Mouse (Mus musculus): Measurements from ENCODE around the gene Il9. TPM values are rescaled to one million over a fixed set of nuclear protein-coding genes. Genes with fewer than 3 reads are reported as not detected.

Gene Il9
- polyA plus RNA-seq, 1 experiment from 2014 or later: not detected

- H3K27me3 ChIP-seq (ENCODE audit: control insufficient read depth, insufficient read depth, low read length): no peaks in the 10 kb centered on the region
- WGBS: 80% methylated on average over 6 of the region's 6 CpGs
- ATAC-seq (ENCODE audit: low FRiP score, low TSS enrichment): no peak
- H3K4me2 ChIP-seq (replicated peaks; ENCODE audit: low read depth, low read length): no peak overlapping the region
- H3K9ac ChIP-seq (ENCODE audit: low read depth, low read length): no peak overlapping the region
- H3K27ac ChIP-seq (ENCODE audit: low read depth, low read length): no peak overlapping the region
- no peaks in the 10 kb centered on the region for H3K9me3 ChIP-seq (ENCODE audit: control insufficient read depth, low read length)
- H3K4me1 ChIP-seq (ENCODE audit: control insufficient read depth, insufficient read depth, low read length): no peaks in the 10 kb centered on the region
- no peak overlapping the region for H3K4me3 ChIP-seq (ENCODE audit: low read length)
- H3K36me3 ChIP-seq (ENCODE audit: control insufficient read depth, insufficient read depth, low read length): no peaks in the 10 kb centered on the region
Measured at GRCm38 (mm10) chr13:56478027-56478426, 4.0 kb downstream of the Il9 start.

GRCm38 (mm10) chr13:56477271-56477670 lies 4.8 kb downstream of the Il9 start:
- Histone ChIP-seq H3K4me3 (ENCODE audit: low read length) (no peak overlapping the region), H3K9me3 (ENCODE audit: control insufficient read depth, low read length) (no peaks in the 10 kb centered on the region), H3K27me3 (ENCODE audit: control insufficient read depth, insufficient read depth, low read length) (no peaks in the 10 kb centered on the region), H3K4me1 (ENCODE audit: control insufficient read depth, insufficient read depth, low read length) (no peaks in the 10 kb centered on the region), H3K27ac (ENCODE audit: low read depth, low read length) (no peak overlapping the region), H3K36me3 (ENCODE audit: control insufficient read depth, insufficient read depth, low read length) (no peaks in the 10 kb centered on the region), H3K4me2 (replicated peaks; ENCODE audit: low read depth, low read length) (no peak overlapping the region), H3K9ac (ENCODE audit: low read depth, low read length) (no peak overlapping the region)
- ATAC-seq (ENCODE audit: low FRiP score, low TSS enrichment): no peak
- WGBS: 24% methylated on average over 6 of the region's 6 CpGs

- no peak overlapping the region for H3K27ac ChIP-seq (ENCODE audit: low read depth, low read length)
- H3K27me3 ChIP-seq (ENCODE audit: control insufficient read depth, insufficient read depth, low read length): no peaks in the 10 kb centered on the region
- no peak overlapping the region for H3K4me3 ChIP-seq (ENCODE audit: low read length)
- 76% methylated on average over 5 of the region's 5 CpGs for WGBS
- no peak overlapping the region for H3K9ac ChIP-seq (ENCODE audit: low read depth, low read length)
- no peak overlapping the region for H3K4me2 ChIP-seq (replicated peaks; ENCODE audit: low read depth, low read length)
- H3K36me3 ChIP-seq (ENCODE audit: control insufficient read depth, insufficient read depth, low read length): no peaks in the 10 kb centered on the region
- H3K9me3 ChIP-seq (ENCODE audit: control insufficient read depth, low read length): no peaks in the 10 kb centered on the region
- peaks cover 1% of the 10 kb centered on the region; the same call in 1 of the 2 replicates for H3K4me1 ChIP-seq (ENCODE audit: control insufficient read depth, insufficient read depth, low read length)
- ATAC-seq (ENCODE audit: low FRiP score, low TSS enrichment): no peak
Measured at GRCm38 (mm10) chr13:56476790-56477189, 5.3 kb downstream of the Il9 start.

- H3K27ac ChIP-seq (ENCODE audit: low read depth, low read length): no peak overlapping the region
- no peaks in the 10 kb centered on the region for H3K27me3 ChIP-seq (ENCODE audit: control insufficient read depth, insufficient read depth, low read length)
- no peaks in the 10 kb centered on the region for H3K36me3 ChIP-seq (ENCODE audit: control insufficient read depth, insufficient read depth, low read length)
- no peaks in the 10 kb centered on the region for H3K9me3 ChIP-seq (ENCODE audit: control insufficient read depth, low read length)
- 35% methylated on average over 4 of the region's 4 CpGs for WGBS
- ATAC-seq (ENCODE audit: low FRiP score, low TSS enrichment): 0 out of 2 replicates have a peak, but pooled peaks have one; percentile 61
- H3K9ac ChIP-seq (ENCODE audit: low read depth, low read length): no peak overlapping the region
- no peak overlapping the region for H3K4me3 ChIP-seq (ENCODE audit: low read length)
- H3K4me2 ChIP-seq (replicated peaks; ENCODE audit: low read depth, low read length): no peak overlapping the region
- peaks cover 12% of the 10 kb centered on the region; the same call in 1 of the 2 replicates for H3K4me1 ChIP-seq (ENCODE audit: control insufficient read depth, insufficient read depth, low read length)
Measured at GRCm38 (mm10) chr13:56475363-56475762, 6.7 kb downstream of the Il9 start.

- no peak for ATAC-seq (ENCODE audit: low FRiP score, low TSS enrichment)
- Histone ChIP-seq H3K9me3 (ENCODE audit: control insufficient read depth, low read length) (no peaks in the 10 kb centered on the region), H3K4me2 (replicated peaks; ENCODE audit: low read depth, low read length) (no peak overlapping the region), H3K27me3 (ENCODE audit: control insufficient read depth, insufficient read depth, low read length) (no peaks in the 10 kb centered on the region), H3K9ac (ENCODE audit: low read depth, low read length) (no peak overlapping the region), H3K36me3 (ENCODE audit: control insufficient read depth, insufficient read depth, low read length) (no peaks in the 10 kb centered on the region), H3K4me3 (ENCODE audit: low read length) (no peak overlapping the region), H3K27ac (ENCODE audit: low read depth, low read length) (no peak overlapping the region), H3K4me1 (ENCODE audit: control insufficient read depth, insufficient read depth, low read length) (peaks cover 12% of the 10 kb centered on the region; the same call in 1 of the 2 replicates)
- 95% methylated on average over 9 of the region's 9 CpGs for WGBS
Measured at GRCm38 (mm10) chr13:56472661-56473060, 9.4 kb downstream of the Il9 start.

GRCm38 (mm10) chr13:56471951-56472350 lies 10.1 kb downstream of the Il9 start:
- H3K9ac ChIP-seq (ENCODE audit: low read depth, low read length): no peak overlapping the region
- H3K27ac ChIP-seq (ENCODE audit: low read depth, low read length): peak overlapping the region; percentile 30
- no peaks in the 10 kb centered on the region for H3K36me3 ChIP-seq (ENCODE audit: control insufficient read depth, insufficient read depth, low read length)
- no peaks in the 10 kb centered on the region for H3K27me3 ChIP-seq (ENCODE audit: control insufficient read depth, insufficient read depth, low read length)
- no peak overlapping the region for H3K4me3 ChIP-seq (ENCODE audit: low read length)
- WGBS: 19% methylated on average over 9 of the region's 9 CpGs
- ATAC-seq (ENCODE audit: low FRiP score, low TSS enrichment): peak; percentile 47; the same call in 1 of the 2 replicates
- no peaks in the 10 kb centered on the region for H3K9me3 ChIP-seq (ENCODE audit: control insufficient read depth, low read length)
- H3K4me1 ChIP-seq (ENCODE audit: control insufficient read depth, insufficient read depth, low read length): peaks cover 12% of the 10 kb centered on the region; the same call in 1 of the 2 replicates
- no peak overlapping the region; the same call in 1 of the 2 replicates for H3K4me2 ChIP-seq (replicated peaks; ENCODE audit: low read depth, low read length)

GRCm38 (mm10) chr13:56471211-56471610 lies 10.8 kb downstream of the Il9 start:
- Histone ChIP-seq H3K4me3 (ENCODE audit: low read length) (no peak overlapping the region), H3K36me3 (ENCODE audit: control insufficient read depth, insufficient read depth, low read length) (no peaks in the 10 kb centered on the region), H3K27me3 (ENCODE audit: control insufficient read depth, insufficient read depth, low read length) (no peaks in the 10 kb centered on the region), H3K4me2 (replicated peaks; ENCODE audit: low read depth, low read length) (no peak overlapping the region), H3K27ac (ENCODE audit: low read depth, low read length) (peak overlapping the region; percentile 30; the same call in 1 of the 2 replicates), H3K9ac (ENCODE audit: low read depth, low read length) (no peak overlapping the region), H3K4me1 (ENCODE audit: control insufficient read depth, insufficient read depth, low read length) (peaks cover 12% of the 10 kb centered on the region; the same call in 1 of the 2 replicates), H3K9me3 (ENCODE audit: control insufficient read depth, low read length) (no peaks in the 10 kb centered on the region)
- 80% methylated on average over 6 of the region's 6 CpGs for WGBS
- ATAC-seq (ENCODE audit: low FRiP score, low TSS enrichment): no peak

- Histone ChIP-seq H3K27me3 (ENCODE audit: control insufficient read depth, insufficient read depth, low read length) (no peaks in the 10 kb centered on the region), H3K9ac (ENCODE audit: low read depth, low read length) (no peak overlapping the region), H3K4me3 (ENCODE audit: low read length) (no peak overlapping the region), H3K36me3 (ENCODE audit: control insufficient read depth, insufficient read depth, low read length) (no peaks in the 10 kb centered on the region), H3K4me1 (ENCODE audit: control insufficient read depth, insufficient read depth, low read length) (peaks cover 12% of the 10 kb centered on the region; the same call in 1 of the 2 replicates), H3K9me3 (ENCODE audit: control insufficient read depth, low read length) (no peaks in the 10 kb centered on the region), H3K27ac (ENCODE audit: low read depth, low read length) (no peak overlapping the region), H3K4me2 (replicated peaks; ENCODE audit: low read depth, low read length) (no peak overlapping the region)
- ATAC-seq (ENCODE audit: low FRiP score, low TSS enrichment): no peak
- 85% methylated on average over 4 of the region's 4 CpGs for WGBS
Measured at GRCm38 (mm10) chr13:56468536-56468935, 13.5 kb downstream of the Il9 start.

- Histone ChIP-seq H3K27me3 (ENCODE audit: control insufficient read depth, insufficient read depth, low read length) (no peaks in the 10 kb centered on the region), H3K4me2 (replicated peaks; ENCODE audit: low read depth, low read length) (no peak overlapping the region), H3K36me3 (ENCODE audit: control insufficient read depth, insufficient read depth, low read length) (no peaks in the 10 kb centered on the region), H3K27ac (ENCODE audit: low read depth, low read length) (no peak overlapping the region), H3K9ac (ENCODE audit: low read depth, low read length) (no peak overlapping the region), H3K4me3 (ENCODE audit: low read length) (no peak overlapping the region), H3K4me1 (ENCODE audit: control insufficient read depth, insufficient read depth, low read length) (peaks cover 12% of the 10 kb centered on the region; the same call in 1 of the 2 replicates), H3K9me3 (ENCODE audit: control insufficient read depth, low read length) (no peaks in the 10 kb centered on the region)
- no peak for ATAC-seq (ENCODE audit: low FRiP score, low TSS enrichment)
- WGBS: 94% methylated on average over 7 of the region's 7 CpGs
Measured at GRCm38 (mm10) chr13:56467786-56468185, 14.3 kb downstream of the Il9 start.

Measured in kidney, embryonic 14.5 days (tissue).